Mouse (Mus musculus): ENCODE measurements around the gene Gnb5. TPM values are rescaled to one million over a fixed set of nuclear protein-coding genes. Genes with fewer than 3 reads are reported as not detected.

The Gnb5 gene
- polyA plus RNA-seq, 1 experiment from 2014 or later: 16.8 TPM

DNA sequence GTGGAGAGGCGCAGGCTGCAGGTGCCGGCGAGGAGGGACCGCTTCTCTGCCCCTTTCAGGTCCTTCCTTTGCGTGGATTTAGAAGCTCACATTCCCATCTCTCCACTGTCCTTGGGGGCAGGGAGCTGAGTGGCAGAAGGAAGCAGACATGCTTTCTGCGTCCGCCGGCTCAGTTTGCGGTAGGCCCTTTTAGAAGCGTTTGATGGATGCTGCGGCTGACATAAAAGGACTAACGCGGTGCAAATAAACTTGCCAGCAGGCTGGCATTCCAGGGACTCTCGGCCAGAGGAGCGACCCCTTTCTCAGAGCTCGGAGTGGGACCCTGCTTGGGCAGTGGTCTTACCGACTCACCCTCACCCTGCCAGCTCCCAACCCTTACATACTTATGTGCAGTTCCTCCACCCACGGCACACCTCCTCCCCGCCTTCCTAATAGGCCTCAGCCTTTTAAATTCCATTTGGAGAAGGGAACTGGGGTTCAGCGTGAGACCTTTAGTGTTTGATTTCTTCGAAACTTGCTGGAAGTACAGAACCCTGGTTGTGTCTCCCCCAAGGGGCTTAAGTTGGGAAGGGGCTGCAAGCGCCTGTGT lies 8.5 kb downstream of the Gnb5 start:
- 4% methylated on average over 22 of the region's 22 CpGs for WGBS
- H3K4me3 ChIP-seq (ENCODE audit: low read length): peak overlapping the region; percentile 70
- peak overlapping the region; percentile 45; the same call in 1 of the 2 replicates for H3K27ac ChIP-seq (ENCODE audit: low read length)
- peak; percentile 20 for ATAC-seq (ENCODE audit: low read depth)
- peaks cover 7% of the 10 kb centered on the region for H3K4me1 ChIP-seq (replicated peaks; ENCODE audit: control insufficient read depth, insufficient read depth, low read length)
- H3K9ac ChIP-seq (ENCODE audit: low read length): peak overlapping the region; percentile 72
- peak overlapping the region; percentile 85 for H3K4me2 ChIP-seq (ENCODE audit: low read depth, low read length)
- no peaks in the 10 kb centered on the region for H3K36me3 ChIP-seq (ENCODE audit: control insufficient read depth, insufficient read depth, low read length)
- no peaks in the 10 kb centered on the region for H3K27me3 ChIP-seq (ENCODE audit: control insufficient read depth, insufficient read depth, low read depth, low read length)
- H3K9me3 ChIP-seq (ENCODE audit: control insufficient read depth, low read length): no peaks in the 10 kb centered on the region

DNA sequence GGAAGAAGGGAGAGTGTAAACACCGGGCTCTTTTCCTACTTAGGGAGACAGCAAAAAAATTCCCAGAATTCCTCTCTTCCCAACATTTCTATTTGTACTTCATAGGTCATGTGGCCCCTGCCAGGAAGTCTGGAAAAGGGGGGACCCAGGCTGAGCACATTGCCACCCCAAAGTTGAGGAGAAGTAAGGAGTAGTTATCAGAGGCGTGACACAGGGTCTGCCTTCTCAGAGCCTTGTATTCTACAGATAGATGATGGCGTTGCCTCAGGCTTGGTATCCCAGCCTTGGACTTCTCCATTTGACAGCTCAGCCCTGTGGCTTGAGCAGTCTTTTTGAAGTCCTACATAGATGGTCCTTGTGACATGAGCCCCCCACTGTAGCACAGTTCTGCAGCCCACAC lies 9.2 kb downstream of the Gnb5 start:
- Histone ChIP-seq H3K27ac (ENCODE audit: low read length) (no peak overlapping the region), H3K36me3 (ENCODE audit: control insufficient read depth, insufficient read depth, low read length) (no peaks in the 10 kb centered on the region), H3K4me2 (ENCODE audit: low read depth, low read length) (no peak overlapping the region), H3K4me3 (ENCODE audit: low read length) (no peak overlapping the region), H3K9me3 (ENCODE audit: control insufficient read depth, low read length) (no peaks in the 10 kb centered on the region), H3K27me3 (ENCODE audit: control insufficient read depth, insufficient read depth, low read depth, low read length) (no peaks in the 10 kb centered on the region), H3K9ac (ENCODE audit: low read length) (no peak overlapping the region), H3K4me1 (replicated peaks; ENCODE audit: control insufficient read depth, insufficient read depth, low read length) (peaks cover 7% of the 10 kb centered on the region)
- 61% methylated on average over 3 of the region's 3 CpGs for whole genome bisulfite sequencing
- ATAC-seq (ENCODE audit: low read depth): no peak

DNA sequence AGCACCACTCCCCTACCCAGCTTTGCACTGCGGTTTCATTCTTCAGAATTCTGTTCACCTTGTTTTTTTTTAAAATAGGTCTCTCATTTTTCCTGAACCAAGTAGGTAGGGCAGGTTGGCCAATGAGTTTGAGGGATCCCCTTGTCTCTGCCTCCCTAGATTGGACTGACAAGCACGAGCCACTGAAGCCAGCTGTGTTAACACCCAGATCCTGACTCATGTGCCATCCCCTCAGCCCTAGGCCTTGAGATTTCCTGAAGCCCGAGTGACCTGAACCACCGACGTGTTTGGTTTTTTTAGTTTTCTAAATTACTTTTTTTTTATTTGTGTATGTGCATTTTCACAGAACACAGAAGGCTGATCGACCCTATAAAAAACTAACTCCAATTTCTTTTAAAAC lies 10.7 kb downstream of the Gnb5 start:
- Histone ChIP-seq H3K9me3 (ENCODE audit: control insufficient read depth, low read length) (no peaks in the 10 kb centered on the region), H3K9ac (ENCODE audit: low read length) (no peak overlapping the region), H3K27ac (ENCODE audit: low read length) (no peak overlapping the region), H3K4me3 (ENCODE audit: low read length) (no peak overlapping the region), H3K4me1 (replicated peaks; ENCODE audit: control insufficient read depth, insufficient read depth, low read length) (peaks cover 7% of the 10 kb centered on the region), H3K4me2 (ENCODE audit: low read depth, low read length) (no peak overlapping the region), H3K27me3 (ENCODE audit: control insufficient read depth, insufficient read depth, low read depth, low read length) (no peaks in the 10 kb centered on the region), H3K36me3 (ENCODE audit: control insufficient read depth, insufficient read depth, low read length) (no peaks in the 10 kb centered on the region)
- 81% methylated on average over 6 of the region's 6 CpGs for WGBS
- ATAC-seq (ENCODE audit: low read depth): no peak

DNA sequence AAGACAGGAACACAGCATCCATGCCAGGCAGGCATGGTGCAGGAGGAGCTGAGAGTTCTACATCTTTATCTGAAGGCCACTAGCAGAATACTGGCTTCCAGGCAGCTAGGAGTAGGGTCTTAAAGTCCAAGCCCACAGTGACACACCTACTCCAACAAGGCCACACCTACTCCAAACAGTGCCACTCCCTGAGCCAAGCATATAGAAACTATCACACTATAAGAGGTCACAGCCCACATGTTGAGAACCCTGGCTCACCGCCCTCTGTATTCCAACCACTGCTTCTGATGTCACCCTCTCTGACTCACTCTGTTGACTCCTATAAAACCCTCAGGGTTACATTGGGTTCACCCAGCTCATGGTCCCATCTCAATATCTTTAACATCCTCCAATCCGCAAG lies 12.1 kb downstream of the Gnb5 start:
- Histone ChIP-seq H3K9ac (ENCODE audit: low read length) (no peak overlapping the region), H3K4me2 (ENCODE audit: low read depth, low read length) (no peak overlapping the region), H3K4me3 (ENCODE audit: low read length) (no peak overlapping the region), H3K27me3 (ENCODE audit: control insufficient read depth, insufficient read depth, low read depth, low read length) (no peaks in the 10 kb centered on the region), H3K27ac (ENCODE audit: low read length) (no peak overlapping the region), H3K4me1 (replicated peaks; ENCODE audit: control insufficient read depth, insufficient read depth, low read length) (peaks cover 7% of the 10 kb centered on the region), H3K36me3 (ENCODE audit: control insufficient read depth, insufficient read depth, low read length) (no peaks in the 10 kb centered on the region), H3K9me3 (ENCODE audit: control insufficient read depth, low read length) (no peaks in the 10 kb centered on the region)
- no peak for ATAC-seq (ENCODE audit: low read depth)
- 82% methylated on average over 2 of the region's 2 CpGs for WGBS

DNA sequence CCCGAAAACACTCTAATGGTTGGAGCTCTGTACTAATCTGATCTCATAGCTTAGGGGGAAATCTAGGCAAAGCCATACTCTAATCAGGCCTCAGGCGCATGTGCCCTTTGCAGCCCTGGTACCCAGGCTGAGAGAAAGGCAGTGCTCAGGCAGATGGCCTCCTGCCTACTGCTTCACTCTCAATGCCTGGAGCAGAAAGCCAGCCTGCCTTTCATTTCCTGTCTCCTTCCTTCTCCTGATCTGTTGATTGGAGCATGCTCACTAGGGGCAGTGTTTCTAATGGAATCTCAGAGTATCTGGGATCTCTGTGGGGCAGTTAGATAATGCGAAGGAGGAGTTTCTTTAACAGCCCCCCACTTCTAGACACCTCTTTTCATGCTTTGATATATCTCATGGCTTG lies 13.3 kb downstream of the Gnb5 start:
- Histone ChIP-seq H3K4me2 (ENCODE audit: low read depth, low read length) (no peak overlapping the region), H3K27me3 (ENCODE audit: control insufficient read depth, insufficient read depth, low read depth, low read length) (no peaks in the 10 kb centered on the region), H3K9ac (ENCODE audit: low read length) (no peak overlapping the region), H3K4me3 (ENCODE audit: low read length) (no peak overlapping the region), H3K36me3 (ENCODE audit: control insufficient read depth, insufficient read depth, low read length) (no peaks in the 10 kb centered on the region), H3K27ac (ENCODE audit: low read length) (no peak overlapping the region), H3K4me1 (replicated peaks; ENCODE audit: control insufficient read depth, insufficient read depth, low read length) (peaks cover 6% of the 10 kb centered on the region), H3K9me3 (ENCODE audit: control insufficient read depth, low read length) (no peaks in the 10 kb centered on the region)
- ATAC-seq (ENCODE audit: low read depth): no peak
- 79% methylated on average over 3 of the region's 3 CpGs for WGBS

DNA sequence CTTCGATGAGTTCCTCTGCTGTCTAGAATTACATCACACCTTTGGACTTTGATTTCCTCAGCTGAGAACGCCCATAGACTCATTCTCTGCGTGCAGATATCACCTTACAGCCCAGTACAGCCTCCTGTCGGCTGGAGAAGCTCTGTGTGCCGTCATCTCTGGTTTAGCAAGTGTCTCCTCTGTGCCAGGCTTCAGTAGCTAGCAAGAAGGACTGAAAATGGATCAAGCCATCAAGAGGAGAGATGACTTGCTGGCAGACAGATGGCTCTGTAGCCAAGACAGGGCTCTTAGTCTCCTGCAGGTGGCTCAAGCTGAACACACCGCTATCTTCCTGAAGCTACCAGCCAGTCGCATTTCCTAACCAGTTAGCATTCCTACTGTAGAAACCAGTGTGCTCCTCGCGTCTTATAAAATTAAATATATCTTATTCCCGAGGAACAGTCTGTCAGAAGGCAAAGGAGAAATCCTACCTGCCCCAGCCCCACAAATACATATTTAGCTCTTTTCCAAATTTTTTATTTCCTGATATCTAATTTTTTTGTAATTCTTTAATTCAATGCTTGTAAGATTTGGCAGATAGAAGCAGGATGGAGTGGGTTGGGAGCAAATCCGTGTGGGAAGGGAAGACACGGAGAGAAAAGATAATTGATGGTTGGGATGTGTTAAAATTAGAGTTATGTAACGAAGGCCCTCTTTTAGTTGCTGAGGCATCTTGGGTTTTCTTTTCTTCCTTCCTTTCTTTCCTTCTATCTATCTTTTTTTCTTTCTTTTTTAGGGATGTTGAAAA lies 16.2 kb downstream of the Gnb5 start:
- Histone ChIP-seq H3K27me3 (ENCODE audit: control insufficient read depth, insufficient read depth, low read depth, low read length) (no peaks in the 10 kb centered on the region), H3K36me3 (ENCODE audit: control insufficient read depth, insufficient read depth, low read length) (no peaks in the 10 kb centered on the region), H3K4me3 (ENCODE audit: low read length) (no peak overlapping the region), H3K4me1 (replicated peaks; ENCODE audit: control insufficient read depth, insufficient read depth, low read length) (no peaks in the 10 kb centered on the region), H3K9me3 (ENCODE audit: control insufficient read depth, low read length) (no peaks in the 10 kb centered on the region), H3K27ac (ENCODE audit: low read length) (no peak overlapping the region), H3K4me2 (ENCODE audit: low read depth, low read length) (no peak overlapping the region), H3K9ac (ENCODE audit: low read length) (no peak overlapping the region)
- WGBS: 59% methylated on average over 13 of the region's 13 CpGs
- ATAC-seq (ENCODE audit: low read depth): no peak

DNA sequence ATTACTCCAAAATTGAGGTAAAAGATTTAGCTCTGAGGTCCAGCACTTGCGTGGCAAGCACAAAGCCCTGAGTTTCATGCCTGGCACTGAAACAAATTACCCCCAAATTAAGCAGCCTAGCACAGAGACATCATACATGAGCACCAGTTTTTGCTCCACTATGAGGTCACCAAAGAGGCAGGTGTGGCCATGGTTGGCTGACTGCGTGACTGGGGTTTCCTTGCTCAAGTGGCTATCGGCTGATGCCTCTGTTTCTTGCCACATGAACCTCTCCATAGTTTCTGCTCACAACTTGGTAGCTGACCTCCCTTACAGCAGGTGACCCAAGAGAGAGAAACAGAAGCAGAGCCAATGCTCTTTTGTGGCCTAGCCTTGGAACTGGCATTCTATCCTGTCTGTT lies 22.0 kb downstream of the Gnb5 start:
- Histone ChIP-seq H3K4me1 (replicated peaks; ENCODE audit: control insufficient read depth, insufficient read depth, low read length) (no peaks in the 10 kb centered on the region), H3K9ac (ENCODE audit: low read length) (no peak overlapping the region), H3K4me2 (ENCODE audit: low read depth, low read length) (no peak overlapping the region), H3K9me3 (ENCODE audit: control insufficient read depth, low read length) (no peaks in the 10 kb centered on the region), H3K4me3 (ENCODE audit: low read length) (no peak overlapping the region), H3K27me3 (ENCODE audit: control insufficient read depth, insufficient read depth, low read depth, low read length) (no peaks in the 10 kb centered on the region), H3K27ac (ENCODE audit: low read length) (no peak overlapping the region), H3K36me3 (ENCODE audit: control insufficient read depth, insufficient read depth, low read length) (no peaks in the 10 kb centered on the region)
- no peak for ATAC-seq (ENCODE audit: low read depth)
- 90% methylated on average over 3 of the region's 3 CpGs for WGBS

DNA sequence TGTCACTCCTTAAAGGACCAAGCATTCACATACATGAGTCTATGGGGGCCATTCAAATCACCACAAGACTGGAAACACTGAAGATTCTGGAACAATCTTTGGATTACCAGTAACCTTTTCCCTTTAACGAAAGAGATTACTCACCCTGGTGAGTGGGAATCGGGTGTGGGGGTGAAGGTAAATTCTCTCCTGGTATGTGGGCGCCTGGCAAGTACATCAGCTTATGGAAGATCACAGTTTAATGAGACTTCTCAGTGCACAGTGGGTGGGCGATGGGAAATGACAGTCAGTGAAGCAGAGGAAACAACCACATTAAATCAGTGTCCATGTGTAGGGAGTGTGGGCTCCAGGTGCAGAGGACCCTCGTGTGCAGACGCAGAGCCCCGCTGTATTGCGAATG lies 24.7 kb downstream of the Gnb5 start:
- no peak overlapping the region for H3K4me3 ChIP-seq (ENCODE audit: low read length)
- no peaks in the 10 kb centered on the region for H3K27me3 ChIP-seq (ENCODE audit: control insufficient read depth, insufficient read depth, low read depth, low read length)
- WGBS: 94% methylated on average over 8 of the region's 8 CpGs
- no peak overlapping the region for H3K9ac ChIP-seq (ENCODE audit: low read length)
- H3K36me3 ChIP-seq (ENCODE audit: control insufficient read depth, insufficient read depth, low read length): peaks cover 6% of the 10 kb centered on the region
- no peak for ATAC-seq (ENCODE audit: low read depth)
- no peaks in the 10 kb centered on the region for H3K4me1 ChIP-seq (replicated peaks; ENCODE audit: control insufficient read depth, insufficient read depth, low read length)
- H3K4me2 ChIP-seq (ENCODE audit: low read depth, low read length): no peak overlapping the region
- no peaks in the 10 kb centered on the region for H3K9me3 ChIP-seq (ENCODE audit: control insufficient read depth, low read length)
- no peak overlapping the region for H3K27ac ChIP-seq (ENCODE audit: low read length)

DNA sequence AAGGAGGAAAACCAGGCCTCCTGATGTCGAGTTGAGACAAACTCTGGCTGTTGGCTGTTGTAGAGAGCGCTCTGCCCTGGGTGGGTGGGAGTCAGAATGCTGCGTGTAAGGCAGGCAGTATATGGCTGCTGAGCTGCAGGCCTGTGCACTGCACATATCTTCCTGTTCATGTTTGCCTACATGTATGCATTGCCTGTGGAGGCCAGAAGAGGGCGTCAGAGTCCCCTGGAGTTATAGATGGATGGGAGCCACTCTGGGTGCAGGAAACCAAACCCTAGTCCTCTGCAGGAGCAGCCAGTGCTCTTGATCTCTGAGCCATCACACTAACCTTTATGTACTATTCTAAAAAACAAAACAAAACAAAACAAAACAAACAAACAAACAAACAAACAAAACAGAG lies 28.4 kb downstream of the Gnb5 start:
- Histone ChIP-seq H3K36me3 (ENCODE audit: control insufficient read depth, insufficient read depth, low read length) (peaks cover 14% of the 10 kb centered on the region), H3K9ac (ENCODE audit: low read length) (no peak overlapping the region), H3K4me1 (replicated peaks; ENCODE audit: control insufficient read depth, insufficient read depth, low read length) (no peaks in the 10 kb centered on the region), H3K9me3 (ENCODE audit: control insufficient read depth, low read length) (no peaks in the 10 kb centered on the region), H3K27ac (ENCODE audit: low read length) (no peak overlapping the region), H3K4me2 (ENCODE audit: low read depth, low read length) (no peak overlapping the region), H3K27me3 (ENCODE audit: control insufficient read depth, insufficient read depth, low read depth, low read length) (no peaks in the 10 kb centered on the region), H3K4me3 (ENCODE audit: low read length) (no peak overlapping the region)
- WGBS: 75% methylated on average over 4 of the region's 4 CpGs
- no peak for ATAC-seq (ENCODE audit: low read depth)
